Mouse (Mus musculus) liver, adult 2 months (tissue): Measurements from ENCODE around the gene Olfr1448. TPM values are rescaled to one million over a fixed set of nuclear protein-coding genes. Genes with fewer than 3 reads are reported as not detected.

Experiments
- DNase-seq: peaks from one replicate; pipeline ENCODE4 v3.0.0-alpha.2; 2011; ENCODE audit warnings: low read depth, low spot score; ENCODE audit errors: extremely low read depth
- H3K27ac ChIP-seq: fragments of 200-500 bp; replicated peaks from 2 replicates; pipeline ENCODE4 v1.5.1; 2012; ENCODE audit warnings: low read depth, mild to moderate bottlenecking, control low read depth, inconsistent platforms, low read length; ENCODE audit not compliant: insufficient read depth
- H3K27me3 ChIP-seq: fragments of 200-500 bp; 2 replicates; pipeline ENCODE4 v1.6.1; 2012; ENCODE audit warnings: mild to moderate bottlenecking, moderate library complexity, low read length, inconsistent platforms; ENCODE audit not compliant: control insufficient read depth, insufficient read depth
- H3K36me3 ChIP-seq: fragments of 200-500 bp; 2 replicates; pipeline ENCODE4 v1.6.1; 2012; ENCODE audit warnings: low read length, inconsistent platforms; ENCODE audit not compliant: control insufficient read depth, insufficient read depth
- H3K4me1 ChIP-seq: fragments of 200-500 bp; 2 replicates; pipeline ENCODE4 v1.6.1; 2011; ENCODE audit warnings: low read length; ENCODE audit not compliant: control insufficient read depth, insufficient read depth
- H3K4me3 ChIP-seq: fragments of 200-500 bp; 2 replicates; pipeline ENCODE4 v1.5.1; 2011; ENCODE audit warnings: low read depth, mild to moderate bottlenecking, control low read depth, low read length, moderate library complexity; ENCODE audit not compliant: insufficient read depth
- H3K79me2 ChIP-seq: fragments of 200-500 bp; 2 replicates; pipeline ENCODE4 v1.6.1; 2012; ENCODE audit warnings: inconsistent platforms, mild to moderate bottlenecking, low read length, moderate library complexity; ENCODE audit not compliant: control insufficient read depth, insufficient read depth
- H3K9ac ChIP-seq: fragments of 200-500 bp; 2 replicates; pipeline ENCODE4 v1.6.1; 2012; ENCODE audit warnings: low read depth, mild to moderate bottlenecking, control low read depth, inconsistent platforms, low read length
- CTCF ChIP-seq: fragments of 200-500 bp; IDR thresholded peaks from 2 replicates; pipeline ENCODE4 v1.5.1; 2011; ENCODE audit warnings: low read depth, low read length, control low read depth
- POLR2A ChIP-seq: fragments of 200-500 bp; IDR thresholded peaks from 2 replicates; pipeline ENCODE4 v1.6.1; 2011; ENCODE audit warnings: low read length, control low read depth; ENCODE audit not compliant: insufficient read depth; ENCODE audit errors: extremely low read depth
- WGBS: fragments of 180-500 bp; shearing (Covaris S2); methylation state at CpG from one replicate; pipeline ENCODE4 v1.1.7; 2018; 5-methylcytosine and 5-hydroxymethylcytosine counted together
- polyA plus RNA-seq: library from polyadenylated mRNA; depleted of rRNA; stranded (reverse); fragments of >200 nt; gene quantifications from 2 replicates; pipeline ENCODE4 v1.2.3, GENCODE M21; 2012; rRNA removed
- total RNA-seq: library from RNA; depleted of rRNA; stranded (reverse); fragments of >200 nt; gene quantifications from 2 replicates; pipeline ENCODE4 v1.2.3, GENCODE M21; 2014; rRNA removed

The Olfr1448 gene
- total and polyA plus RNA-seq, 2 experiments, result not detected

DNA sequence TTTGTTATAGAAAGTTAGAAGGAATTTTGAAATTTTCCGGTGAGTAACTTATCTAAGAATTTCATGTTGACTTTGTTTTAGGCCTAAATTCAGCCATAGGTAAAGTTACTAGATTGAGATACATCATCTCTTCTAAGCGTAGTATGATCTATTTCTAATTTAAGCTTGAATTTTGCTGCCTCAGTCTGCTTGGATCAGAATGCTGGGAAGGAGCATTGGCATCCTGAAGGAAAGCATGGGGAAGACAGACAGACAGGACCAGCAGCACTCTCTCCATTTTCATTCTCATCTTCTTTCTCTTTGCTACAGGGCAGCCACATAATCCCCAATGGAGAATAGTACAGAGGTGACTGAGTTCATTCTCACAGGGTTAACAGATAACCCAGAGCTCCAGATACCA lies 40.7 kb downstream of the Olfr1448 start, which contains the start of gene Olfr1445:
Olfr1445 (plus strand) TSS at position 301 of the 400 bp plus-strand sequence.
- WGBS, result 79% methylated on average over 2 of the region's 2 CpGs
- Histone ChIP-seq H3K4me3 (no peak within 1 kb of the TSS), H3K9ac (no peak within 1 kb of the TSS), H3K27ac (no peak within 1 kb of the TSS), H3K79me2 (no peaks in the 10 kb centered on the region), H3K27me3 (no peaks in the 10 kb centered on the region), H3K36me3 (no peaks in the 10 kb centered on the region), H3K4me1 (no peaks in the 10 kb centered on the region)
- TF ChIP-seq POLR2A, result no peak
- no peak for TF ChIP-seq CTCF
- DNase-seq, result no peak

Other genes starting within 250 kb of the Olfr1448 start
- 0.09 TPM in 1 of 2 replicates, not detected in the other for gene Olfr1443, start 246.3 kb downstream of the Olfr1448 start, total RNA-seq
- gene Olfr1443, start 246.3 kb downstream of the Olfr1448 start, polyA plus RNA-seq, result 0.05 TPM in 1 of 2 replicates, not detected in the other
- 146 and 154 TPM in 2 replicates for gene Keg1, start 228.6 kb downstream of the Olfr1448 start, total RNA-seq
- gene Keg1, start 228.6 kb downstream of the Olfr1448 start, polyA plus RNA-seq, result 67.6 and 93.4 TPM in 2 replicates
- gene Cntf, start 158.8 kb downstream of the Olfr1448 start, total RNA-seq, result 1.4 and 3.0 TPM in 2 replicates
- gene Cntf, start 158.8 kb downstream of the Olfr1448 start, polyA plus RNA-seq, result 0.66 TPM in 2 replicates
- 35.2 and 38.7 TPM in 2 replicates for gene Zfp91, start 128.3 kb downstream of the Olfr1448 start, total RNA-seq
- 11.8 and 12.3 TPM in 2 replicates for gene Zfp91, start 128.3 kb downstream of the Olfr1448 start, polyA plus RNA-seq
- gene Lpxn, start 128.2 kb downstream of the Olfr1448 start, total RNA-seq, result 2.6 and 4.4 TPM in 2 replicates
- 0.92 and 1.2 TPM in 2 replicates for gene Lpxn, start 128.2 kb downstream of the Olfr1448 start, polyA plus RNA-seq
- not detected in 2 replicates for gene Gm5244, start 77.7 kb downstream of the Olfr1448 start, total RNA-seq
- not detected in 2 replicates for gene Gm5244, start 77.7 kb downstream of the Olfr1448 start, polyA plus RNA-seq
- not detected in 2 replicates for gene Olfr1444, start 67.1 kb downstream of the Olfr1448 start, total RNA-seq
- not detected in 2 replicates for gene Olfr1444, start 67.1 kb downstream of the Olfr1448 start, polyA plus RNA-seq
- gene Olfr1445, start 40.6 kb downstream of the Olfr1448 start, total RNA-seq, result not detected in 2 replicates
- gene Olfr1445, start 40.6 kb downstream of the Olfr1448 start, polyA plus RNA-seq, result not detected in 2 replicates
- not detected in 2 replicates for gene Olfr1446, start 30.9 kb downstream of the Olfr1448 start, total RNA-seq
- gene Olfr1446, start 30.9 kb downstream of the Olfr1448 start, polyA plus RNA-seq, result not detected in 2 replicates
- not detected in 2 replicates for gene Olfr1447, start 20.7 kb downstream of the Olfr1448 start, total RNA-seq
- gene Olfr1447, start 20.7 kb downstream of the Olfr1448 start, polyA plus RNA-seq, result not detected in 2 replicates
- not detected in 2 replicates for gene Olfr1449, start 6.4 kb upstream of the Olfr1448 start, total RNA-seq
- gene Olfr1449, start 6.4 kb upstream of the Olfr1448 start, polyA plus RNA-seq, result not detected in 2 replicates
- not detected in 2 replicates for gene Olfr1450, start 25.8 kb upstream of the Olfr1448 start, total RNA-seq
- gene Olfr1450, start 25.8 kb upstream of the Olfr1448 start, polyA plus RNA-seq, result not detected in 2 replicates
- not detected in 2 replicates for gene Olfr1451, start 70.6 kb upstream of the Olfr1448 start, total RNA-seq
- gene Olfr1451, start 70.6 kb upstream of the Olfr1448 start, polyA plus RNA-seq, result not detected in 2 replicates
- gene Olfr1453, start 103.9 kb upstream of the Olfr1448 start, total RNA-seq, result not detected in 2 replicates
- gene Olfr1453, start 103.9 kb upstream of the Olfr1448 start, polyA plus RNA-seq, result not detected in 2 replicates
- gene Olfr1454, start 136.2 kb upstream of the Olfr1448 start, total RNA-seq, result not detected in 2 replicates
- gene Olfr1454, start 136.2 kb upstream of the Olfr1448 start, polyA plus RNA-seq, result not detected in 2 replicates
- not detected in 2 replicates for gene Olfr1457, start 173.5 kb upstream of the Olfr1448 start, total RNA-seq
- not detected in 2 replicates for gene Olfr1457, start 173.5 kb upstream of the Olfr1448 start, polyA plus RNA-seq
- gene Olfr1458, start 182.4 kb upstream of the Olfr1448 start, total RNA-seq, result not detected in 2 replicates
- not detected in 2 replicates for gene Olfr1458, start 182.4 kb upstream of the Olfr1448 start, polyA plus RNA-seq
- not detected in 2 replicates for gene Olfr1459, start 225.1 kb upstream of the Olfr1448 start, total RNA-seq
- gene Olfr1459, start 225.1 kb upstream of the Olfr1448 start, polyA plus RNA-seq, result not detected in 2 replicates
- gene Olfr1461, start 238.6 kb upstream of the Olfr1448 start, total RNA-seq, result not detected in 2 replicates
- gene Olfr1461, start 238.6 kb upstream of the Olfr1448 start, polyA plus RNA-seq, result not detected in 2 replicates